Mouse (Mus musculus): ENCODE results near the gene Mrps5. TPM values are rescaled to one million over a fixed set of nuclear protein-coding genes. Genes with fewer than 3 reads are reported as not detected.
A peak's percentile ranks its signal among the peaks of the same experiment; 100 is the strongest.
"Not testable (repeated sequence)": the region's sequence is repeated elsewhere in the genome, so short reads cannot be mapped to it uniquely, and the experiment has no call there.

Mrps5 gene
- polyA plus RNA-seq, 1 experiment from 2014 or later, result 158 TPM

DNA sequence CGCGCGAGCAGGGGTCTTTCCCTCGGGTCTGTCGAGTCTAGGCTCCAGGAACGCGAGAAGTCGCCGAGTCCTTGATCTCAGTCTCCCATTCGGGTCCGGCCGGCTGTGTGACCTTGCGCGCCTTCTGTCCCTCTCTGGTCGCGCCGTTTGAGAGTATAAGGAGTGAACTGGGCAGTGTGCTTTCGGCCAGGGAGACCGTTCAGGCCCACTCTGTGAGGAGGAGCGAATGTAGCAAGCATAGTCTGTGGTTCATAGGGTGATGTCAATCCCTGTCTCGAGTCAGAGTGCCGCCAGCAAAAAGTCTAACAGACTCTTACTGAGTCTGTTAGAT is 457 bp downstream of the Mrps5 start:
- H3K27me3 ChIP-seq (ENCODE audit: insufficient read depth, poor library complexity, severe bottlenecking), result no peaks in the 10 kb centered on the region
- peak overlapping the region; percentile 100 for H3K27ac ChIP-seq
- WGBS, result 0% methylated on average over 22 of the region's 22 CpGs
- no peak for DNase-seq (ENCODE audit: low spot score)
- peak overlapping the region; percentile 84 for H3K4me3 ChIP-seq
- H3K9me3 ChIP-seq, result no peaks in the 10 kb centered on the region
- H3K4me1 ChIP-seq (replicated peaks), result peaks cover 36% of the 10 kb centered on the region
- H3K36me3 ChIP-seq, result peaks cover 18% of the 10 kb centered on the region

- no peaks in the 10 kb centered on the region for H3K27me3 ChIP-seq (ENCODE audit: insufficient read depth, poor library complexity, severe bottlenecking)
- H3K9me3 ChIP-seq, result no peaks in the 10 kb centered on the region
- WGBS, result 89% methylated on average over 9 of the region's 9 CpGs
- no peak for DNase-seq (ENCODE audit: low spot score)
- peaks cover 31% of the 10 kb centered on the region for H3K36me3 ChIP-seq
- peaks cover 30% of the 10 kb centered on the region for H3K4me1 ChIP-seq (replicated peaks)
- peak overlapping the region; percentile 84; the same call in 1 of the 2 replicates for H3K4me3 ChIP-seq
- no peak overlapping the region for H3K27ac ChIP-seq
These were observed 1.9 kb downstream of the Mrps5 start for GRCm38 (mm10) chr2:127588897-127589296.

DNA sequence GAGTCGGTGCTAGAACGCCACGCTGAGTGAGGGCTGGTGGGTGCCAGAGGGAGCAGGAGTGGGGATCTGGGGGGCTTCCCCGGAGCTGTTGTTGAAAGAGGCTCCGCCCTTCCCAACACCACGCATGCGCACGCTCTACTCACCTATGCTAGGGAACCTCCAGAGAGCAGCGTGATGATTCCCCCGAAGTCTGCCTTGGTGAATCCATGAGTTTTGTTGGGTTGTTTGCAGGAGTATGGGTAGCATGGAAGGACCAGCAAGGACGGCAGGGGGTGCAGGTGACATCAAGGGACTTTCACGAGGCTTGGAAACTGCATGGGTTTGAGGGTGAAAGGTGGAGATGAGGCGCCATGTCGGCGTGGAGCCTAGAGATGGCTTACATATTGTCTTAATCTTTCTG is 3.2 kb downstream of the Mrps5 start:
- WGBS, result 82% methylated on average over 15 of the region's 15 CpGs
- Histone ChIP-seq H3K36me3 (peaks cover 44% of the 10 kb centered on the region), H3K27me3 (ENCODE audit: insufficient read depth, poor library complexity, severe bottlenecking) (no peaks in the 10 kb centered on the region), H3K4me3 (no peak overlapping the region), H3K27ac (no peak overlapping the region), H3K4me1 (replicated peaks) (peaks cover 23% of the 10 kb centered on the region), H3K9me3 (no peaks in the 10 kb centered on the region)
- no peak for DNase-seq (ENCODE audit: low spot score)

GRCm38 (mm10) chr2:127590840-127591239 is 3.8 kb downstream of the Mrps5 start:
- no peak overlapping the region for H3K4me3 ChIP-seq
- DNase-seq (ENCODE audit: low spot score), result no peak
- peaks cover 51% of the 10 kb centered on the region for H3K36me3 ChIP-seq
- H3K27ac ChIP-seq, result no peak overlapping the region
- 86% methylated on average over 4 of the region's 4 CpGs for WGBS
- no peaks in the 10 kb centered on the region for H3K27me3 ChIP-seq (ENCODE audit: insufficient read depth, poor library complexity, severe bottlenecking)
- peaks cover 23% of the 10 kb centered on the region for H3K4me1 ChIP-seq (replicated peaks)
- no peaks in the 10 kb centered on the region for H3K9me3 ChIP-seq

DNA sequence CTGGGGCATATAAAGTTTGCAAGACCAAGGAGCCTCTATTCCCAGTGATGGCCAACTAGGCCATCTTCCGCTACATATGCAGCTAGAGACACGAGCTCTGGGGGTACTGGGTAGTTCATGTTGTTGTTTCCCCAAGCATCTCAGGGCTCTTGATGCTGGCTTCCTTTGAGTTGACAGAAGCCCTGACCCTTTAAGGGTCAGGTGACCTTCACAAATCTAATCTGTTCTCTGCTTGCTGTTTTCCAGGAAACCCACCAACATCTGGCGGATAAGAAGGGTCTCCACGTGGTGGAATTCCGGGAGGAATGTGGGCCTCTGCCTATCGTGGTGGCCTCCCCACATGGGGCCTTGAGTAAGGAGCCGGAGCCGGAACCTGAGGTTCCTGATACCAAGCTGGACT is 16.4 kb downstream of the Mrps5 start:
- H3K4me1 ChIP-seq (replicated peaks), result peaks cover 11% of the 10 kb centered on the region
- not testable (repeated sequence) for H3K9me3 ChIP-seq; H3K4me3 ChIP-seq; H3K27me3 ChIP-seq (ENCODE audit: insufficient read depth, poor library complexity, severe bottlenecking); H3K27ac ChIP-seq; DNase-seq (ENCODE audit: low spot score)
- 81% methylated on average over 6 of the region's 8 CpGs for WGBS
- H3K36me3 ChIP-seq, result peaks cover 84% of the 10 kb centered on the region

GRCm38 (mm10) chr2:127605203-127605602 is 18.2 kb downstream of the Mrps5 start:
- H3K27ac ChIP-seq, result no peak overlapping the region
- H3K27me3 ChIP-seq (ENCODE audit: insufficient read depth, poor library complexity, severe bottlenecking), result no peaks in the 10 kb centered on the region
- 90% methylated on average over 3 of the region's 3 CpGs for WGBS
- no peaks in the 10 kb centered on the region for H3K9me3 ChIP-seq
- no peak for DNase-seq (ENCODE audit: low spot score)
- H3K36me3 ChIP-seq, result peaks cover 66% of the 10 kb centered on the region
- peaks cover 27% of the 10 kb centered on the region for H3K4me1 ChIP-seq (replicated peaks)
- H3K4me3 ChIP-seq, result no peak overlapping the region

- H3K36me3 ChIP-seq, result peaks cover 36% of the 10 kb centered on the region
- no peak overlapping the region for H3K27ac ChIP-seq
- no peak for DNase-seq (ENCODE audit: low spot score)
- H3K4me1 ChIP-seq (replicated peaks), result peaks cover 27% of the 10 kb centered on the region
- 54% methylated on average over 3 of the region's 3 CpGs for WGBS
- H3K27me3 ChIP-seq (ENCODE audit: insufficient read depth, poor library complexity, severe bottlenecking), result no peaks in the 10 kb centered on the region
- H3K9me3 ChIP-seq, result no peaks in the 10 kb centered on the region
- no peak overlapping the region for H3K4me3 ChIP-seq
These were observed 21.2 kb downstream of the Mrps5 start for GRCm38 (mm10) chr2:127608234-127608633.

- 6% methylated on average over 5 of the region's 5 CpGs for WGBS
- Histone ChIP-seq H3K27ac (no peak overlapping the region), H3K36me3 (peaks cover 28% of the 10 kb centered on the region), H3K27me3 (ENCODE audit: insufficient read depth, poor library complexity, severe bottlenecking) (no peaks in the 10 kb centered on the region), H3K4me1 (replicated peaks) (peaks cover 27% of the 10 kb centered on the region), H3K9me3 (no peaks in the 10 kb centered on the region), H3K4me3 (no peak overlapping the region)
- DNase-seq (ENCODE audit: low spot score), result no peak
These were observed 22.0 kb downstream of the Mrps5 start for GRCm38 (mm10) chr2:127608986-127609385.

GRCm38 (mm10) chr2:127611386-127611785 is 24.4 kb downstream of the Mrps5 start:
- peaks cover 27% of the 10 kb centered on the region for H3K4me1 ChIP-seq (replicated peaks)
- WGBS, result 86% methylated on average over 4 of the region's 4 CpGs
- DNase-seq (ENCODE audit: low spot score), result no peak
- no peak overlapping the region for H3K27ac ChIP-seq
- H3K4me3 ChIP-seq, result no peak overlapping the region
- peaks cover 4% of the 10 kb centered on the region for H3K36me3 ChIP-seq
- H3K27me3 ChIP-seq (ENCODE audit: insufficient read depth, poor library complexity, severe bottlenecking), result no peaks in the 10 kb centered on the region
- H3K9me3 ChIP-seq, result no peaks in the 10 kb centered on the region

DNA sequence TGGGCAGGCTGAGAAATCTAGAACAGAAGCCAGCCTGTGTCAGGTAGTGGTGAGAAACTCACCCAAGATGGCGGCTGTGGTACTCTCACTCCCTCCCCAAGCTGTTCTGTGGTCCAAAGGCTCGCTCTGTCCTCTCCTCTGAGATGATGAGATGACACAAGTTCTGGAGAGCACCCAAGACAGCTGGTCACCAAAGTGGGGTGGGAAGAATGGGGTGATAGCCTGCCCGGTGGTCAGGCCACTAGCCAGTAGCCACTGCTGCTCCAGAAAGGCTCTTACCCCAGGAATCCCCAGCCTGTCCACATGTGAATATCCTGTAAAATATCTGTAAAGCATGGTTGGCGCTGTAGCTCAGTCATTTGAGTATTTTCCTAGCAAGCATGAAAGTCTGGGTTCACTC is 25.3 kb downstream of the Mrps5 start:
- WGBS, result 90% methylated on average over 4 of the region's 4 CpGs
- no peak overlapping the region for H3K27ac ChIP-seq
- H3K9me3 ChIP-seq, result no peaks in the 10 kb centered on the region
- H3K36me3 ChIP-seq, result no peaks in the 10 kb centered on the region
- H3K27me3 ChIP-seq (ENCODE audit: insufficient read depth, poor library complexity, severe bottlenecking), result no peaks in the 10 kb centered on the region
- peaks cover 27% of the 10 kb centered on the region for H3K4me1 ChIP-seq (replicated peaks)
- H3K4me3 ChIP-seq, result no peak overlapping the region
- no peak for DNase-seq (ENCODE audit: low spot score)

DNA sequence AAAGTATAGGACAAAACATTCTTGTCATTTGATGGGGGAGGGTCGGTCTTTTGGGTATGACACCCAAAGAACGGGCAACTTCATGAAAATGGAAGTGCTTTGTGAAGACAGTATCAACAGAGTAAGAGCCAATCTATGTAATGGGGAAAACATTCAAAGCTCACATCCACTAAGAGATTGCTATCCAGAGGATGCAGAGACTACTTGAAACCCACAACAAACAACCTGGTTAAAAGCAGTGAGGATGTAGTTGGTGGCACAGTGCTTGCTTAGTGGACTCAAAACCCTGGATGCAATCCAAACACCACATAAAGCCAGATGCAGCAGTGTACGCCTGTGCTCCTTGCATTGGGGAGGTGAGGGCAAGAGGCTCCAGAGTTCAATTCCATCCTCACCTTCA is 32.3 kb downstream of the Mrps5 start:
- H3K9me3 ChIP-seq, result no peaks in the 10 kb centered on the region
- H3K36me3 ChIP-seq, result no peaks in the 10 kb centered on the region
- no peak overlapping the region for H3K27ac ChIP-seq
- H3K4me1 ChIP-seq (replicated peaks), result no peaks in the 10 kb centered on the region
- no peaks in the 10 kb centered on the region for H3K27me3 ChIP-seq (ENCODE audit: insufficient read depth, poor library complexity, severe bottlenecking)
- DNase-seq (ENCODE audit: low spot score), result no peak
- H3K4me3 ChIP-seq, result no peak overlapping the region
- WGBS, result 88% methylated on average over 3 of the region's 3 CpGs

DNA sequence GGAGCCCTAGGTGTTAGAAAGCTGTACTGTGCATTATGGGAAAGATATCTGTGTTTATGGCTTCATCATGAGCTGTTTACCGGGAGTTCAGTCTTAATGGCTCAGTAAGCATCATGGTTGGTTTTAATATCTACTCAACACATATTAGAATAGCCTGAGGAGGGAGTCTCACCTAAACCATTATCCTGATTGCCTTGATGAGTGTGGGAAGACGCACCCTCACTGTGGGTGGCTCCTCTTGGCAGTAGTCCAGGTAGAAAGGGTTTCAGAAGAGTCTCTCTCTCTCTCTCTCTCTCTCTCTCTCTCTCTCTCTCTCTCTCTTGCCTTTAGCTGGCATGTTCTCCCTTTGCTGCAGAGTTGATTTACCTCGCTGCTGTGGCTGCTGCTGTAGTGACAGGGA is 35.0 kb downstream of the Mrps5 start:
- peaks cover 2% of the 10 kb centered on the region for H3K4me1 ChIP-seq (replicated peaks)
- H3K27me3 ChIP-seq (ENCODE audit: insufficient read depth, poor library complexity, severe bottlenecking), result no peaks in the 10 kb centered on the region
- no peaks in the 10 kb centered on the region for H3K36me3 ChIP-seq
- 63% methylated on average over 3 of the region's 3 CpGs for WGBS
- no peaks in the 10 kb centered on the region for H3K9me3 ChIP-seq
- H3K4me3 ChIP-seq, result no peak overlapping the region
- no peak overlapping the region for H3K27ac ChIP-seq
- no peak for DNase-seq (ENCODE audit: low spot score)

- Histone ChIP-seq H3K9me3 (no peaks in the 10 kb centered on the region), H3K36me3 (no peaks in the 10 kb centered on the region), H3K27me3 (ENCODE audit: insufficient read depth, poor library complexity, severe bottlenecking) (no peaks in the 10 kb centered on the region), H3K4me3 (no peak overlapping the region), H3K4me1 (replicated peaks) (peaks cover 11% of the 10 kb centered on the region), H3K27ac (no peak overlapping the region)
- no peak for DNase-seq (ENCODE audit: low spot score)
- WGBS, result 90% methylated on average over 2 of the region's 2 CpGs
These were observed 37.8 kb downstream of the Mrps5 start for GRCm38 (mm10) chr2:127624786-127625185.

DNA sequence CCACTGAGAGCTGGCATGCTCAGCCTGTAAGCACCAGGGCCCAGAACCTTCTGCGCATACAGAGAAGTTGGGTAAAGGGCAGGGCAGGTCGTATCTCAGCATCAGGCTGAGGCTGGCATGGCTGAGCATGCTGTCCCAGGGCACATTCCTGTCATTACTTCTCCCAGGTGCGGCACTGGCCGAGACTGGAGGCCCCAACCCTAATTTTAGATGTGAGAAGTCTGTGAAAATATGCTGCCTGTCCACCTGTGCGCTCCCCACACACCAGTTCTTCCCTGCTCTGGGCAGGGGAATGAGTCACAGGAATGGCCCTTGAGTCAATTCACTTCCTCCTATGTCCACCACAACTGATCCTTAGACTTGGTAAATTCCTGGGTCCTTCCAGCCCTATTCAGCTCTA is 38.6 kb downstream of the Mrps5 start:
- H3K9me3 ChIP-seq, result no peaks in the 10 kb centered on the region
- H3K4me1 ChIP-seq (replicated peaks), result peaks cover 11% of the 10 kb centered on the region
- no peak for DNase-seq (ENCODE audit: low spot score)
- H3K4me3 ChIP-seq, result no peak overlapping the region
- H3K27me3 ChIP-seq (ENCODE audit: insufficient read depth, poor library complexity, severe bottlenecking), result no peaks in the 10 kb centered on the region
- H3K36me3 ChIP-seq, result no peaks in the 10 kb centered on the region
- WGBS, result 79% methylated on average over 5 of the region's 5 CpGs
- no peak overlapping the region for H3K27ac ChIP-seq

Data from hindbrain, embryonic 10.5 days (tissue).